Mouse (Mus musculus) midbrain, embryonic 16.5 days (tissue): ENCODE results near the gene Cpt1a. TPM values are rescaled to one million over a fixed set of nuclear protein-coding genes. Genes with fewer than 3 reads are reported as not detected.

ENCODE experiments used
- ATAC-seq: fragments of 200-750 bp; cut with Nextera tagmentation; 2 replicates; pipeline ENCODE4 v1.8.0; 2017; ENCODE audit warnings: moderate TSS enrichment
- H3K27ac ChIP-seq: fragments of 300-500 bp; sonication (generic); 2 replicates; pipeline ENCODE4 v1.5.1; 2014; ENCODE audit warnings: mild to moderate bottlenecking, low read length, mixed read lengths
- H3K27me3 ChIP-seq: fragments of 300-500 bp; sonication (generic); 2 replicates; pipeline ENCODE4 v1.6.1; 2014; ENCODE audit warnings: low read depth, low read length, mixed read lengths; ENCODE audit not compliant: control insufficient read depth, insufficient read depth
- H3K36me3 ChIP-seq: fragments of 300-500 bp; sonication (generic); 2 replicates; pipeline ENCODE4 v1.6.1; 2014; ENCODE audit warnings: mild to moderate bottlenecking, low read length, moderate library complexity, mixed read lengths; ENCODE audit not compliant: control insufficient read depth, insufficient read depth
- H3K4me1 ChIP-seq: fragments of 300-500 bp; sonication (generic); 2 replicates; pipeline ENCODE4 v1.6.1; 2014; ENCODE audit warnings: mild to moderate bottlenecking, low read length, mixed read lengths; ENCODE audit not compliant: control insufficient read depth, insufficient read depth
- H3K4me2 ChIP-seq: fragments of 300-500 bp; sonication (generic); 2 replicates; pipeline ENCODE4 v1.6.1; 2014; ENCODE audit warnings: mild to moderate bottlenecking, low read length, mixed read lengths
- H3K4me3 ChIP-seq: fragments of 300-500 bp; sonication (generic); 2 replicates; pipeline ENCODE4 v1.5.1; 2014; ENCODE audit warnings: low read depth, mild to moderate bottlenecking, low read length, moderate library complexity, mixed read lengths
- H3K9ac ChIP-seq: fragments of 300-500 bp; sonication (generic); 2 replicates; pipeline ENCODE4 v1.6.1; 2014; ENCODE audit warnings: low read depth, low read length, mixed read lengths
- H3K9me3 ChIP-seq: fragments of 300-500 bp; sonication (generic); replicated peaks from 2 replicates; pipeline ENCODE4 v1.6.1; 2014; ENCODE audit warnings: mild to moderate bottlenecking, low read length, mixed read lengths; ENCODE audit not compliant: control insufficient read depth, poor library complexity, severe bottlenecking
- WGBS: fragments of 180-500 bp; shearing (Covaris S2); extraction: QIAGEN DNeasy Blood & Tissue Kit; methylation state at CpG from one replicate; pipeline ENCODE4 v1.1.7; 2014; 5-methylcytosine and 5-hydroxymethylcytosine counted together
- polyA plus RNA-seq: library from polyadenylated mRNA; unstranded; fragments of >200 nt; fragmentation: Nextera tagmentation; extraction: Ambion mirVana; gene quantifications from 2 replicates; pipeline ENCODE4 v1.2.1, GENCODE M21; 2015

The Cpt1a gene
- polyA plus RNA-seq, 1 experiment from 2014 or later = 15.1 TPM

DNA sequence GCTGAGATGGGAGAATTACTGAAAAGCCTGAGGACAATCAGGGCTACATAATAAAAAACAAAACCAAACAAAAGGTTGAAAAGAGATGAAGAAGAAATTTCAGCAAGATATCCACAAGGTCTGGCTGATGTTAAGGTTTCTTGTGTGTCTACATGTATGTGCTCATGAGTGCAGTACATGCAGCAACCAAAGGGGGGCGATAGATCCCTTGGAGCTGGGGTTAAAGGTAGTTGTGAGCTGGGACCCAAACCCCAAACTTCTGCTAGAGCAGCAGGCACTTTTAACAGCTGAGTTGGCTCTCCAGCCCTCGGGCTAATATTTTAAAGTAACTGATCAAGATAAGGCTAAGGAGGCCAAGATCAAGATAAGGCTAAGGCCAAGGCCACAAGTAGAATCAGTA is 51.9 kb downstream of the Cpt1a start:
- no peaks in the 10 kb centered on the region for H3K36me3 ChIP-seq
- no peak overlapping the region for H3K27ac ChIP-seq
- WGBS = 71% methylated on average over 2 of the region's 2 CpGs
- no peaks in the 10 kb centered on the region for H3K9me3 ChIP-seq
- no peak for ATAC-seq
- no peaks in the 10 kb centered on the region for H3K27me3 ChIP-seq
- no peak overlapping the region for H3K9ac ChIP-seq
- no peaks in the 10 kb centered on the region for H3K4me1 ChIP-seq
- H3K4me3 ChIP-seq = no peak overlapping the region
- no peak overlapping the region for H3K4me2 ChIP-seq

DNA sequence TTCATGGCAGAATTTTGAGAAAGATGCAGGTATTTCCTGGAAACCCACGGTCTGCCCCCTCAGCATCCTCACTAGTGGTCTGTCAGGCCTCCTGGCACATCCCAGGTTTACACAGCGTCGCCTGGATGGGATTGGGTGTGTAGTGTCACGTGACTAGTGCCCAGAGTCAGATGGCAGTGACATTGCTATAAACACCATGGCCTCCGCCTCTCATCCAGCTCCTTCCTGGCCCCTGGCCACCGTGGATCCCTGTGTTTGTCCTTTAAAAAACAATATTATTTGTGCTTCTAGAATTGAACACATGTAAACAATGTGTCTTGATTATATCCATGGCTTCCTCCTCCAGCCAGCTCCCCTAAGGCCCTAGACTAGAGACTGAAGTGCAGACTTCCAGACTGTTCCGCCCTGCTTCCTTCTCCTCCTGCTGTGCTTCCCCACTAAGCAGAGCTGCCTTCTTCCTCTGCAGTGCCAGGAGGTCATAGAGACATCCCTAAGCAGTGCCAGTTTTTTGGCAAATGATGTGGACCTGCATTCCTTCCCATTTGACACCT is 53.9 kb downstream of the Cpt1a start:
- no peak for ATAC-seq
- Histone ChIP-seq H3K27ac (no peak overlapping the region), H3K36me3 (no peaks in the 10 kb centered on the region), H3K4me1 (no peaks in the 10 kb centered on the region), H3K4me3 (no peak overlapping the region), H3K4me2 (no peak overlapping the region), H3K9ac (no peak overlapping the region), H3K9me3 (no peaks in the 10 kb centered on the region), H3K27me3 (no peaks in the 10 kb centered on the region)
- 62% methylated on average over 7 of the region's 7 CpGs for WGBS

- WGBS = 38% methylated on average over 4 of the region's 4 CpGs
- H3K27me3 ChIP-seq = no peaks in the 10 kb centered on the region
- no peak for ATAC-seq
Measured at GRCm38 (mm10) chr19:3376966-3377715, 55.0 kb downstream of the Cpt1a start.

GRCm38 (mm10) chr19:3378614-3379013 is 56.5 kb downstream of the Cpt1a start:
- Histone ChIP-seq H3K27me3 (no peaks in the 10 kb centered on the region), H3K4me3 (no peak overlapping the region), H3K4me1 (no peaks in the 10 kb centered on the region), H3K27ac (no peak overlapping the region), H3K9ac (no peak overlapping the region), H3K4me2 (no peak overlapping the region), H3K9me3 (no peaks in the 10 kb centered on the region), H3K36me3 (no peaks in the 10 kb centered on the region)
- 92% methylated on average over 3 of the region's 3 CpGs for WGBS
- no peak for ATAC-seq

More at GRCm38 (mm10) chr19:3376966-3377715, 55.0 kb downstream of the Cpt1a start:
- no peak overlapping the region for H3K9ac ChIP-seq
- no peak overlapping the region for H3K4me3 ChIP-seq
- no peak overlapping the region for H3K27ac ChIP-seq
- no peak overlapping the region for H3K4me2 ChIP-seq
- H3K36me3 ChIP-seq = no peaks in the 10 kb centered on the region
- H3K4me1 ChIP-seq = no peaks in the 10 kb centered on the region
- H3K9me3 ChIP-seq = no peaks in the 10 kb centered on the region

DNA sequence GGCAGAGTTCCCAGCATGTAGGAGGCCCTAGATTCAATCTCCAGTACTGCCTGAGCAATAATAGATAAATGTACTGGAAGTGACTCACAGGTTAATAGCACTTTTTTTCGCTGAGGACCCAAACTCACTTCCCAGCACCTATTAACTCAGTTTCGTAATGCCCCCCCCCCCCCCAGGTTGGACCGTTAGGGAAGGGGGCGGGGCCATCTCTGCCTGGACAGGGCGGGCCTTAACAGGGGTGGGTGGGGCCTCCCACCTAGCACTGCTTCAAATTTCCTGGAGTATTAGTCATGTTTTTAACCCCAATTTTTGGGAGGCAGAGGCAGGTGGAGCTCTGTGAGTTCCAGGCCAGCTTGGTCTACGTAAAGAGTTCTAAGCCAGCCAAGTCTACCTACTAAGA is 65.9 kb downstream of the Cpt1a start:
- H3K9me3 ChIP-seq = no peaks in the 10 kb centered on the region
- H3K27ac ChIP-seq = no peak overlapping the region
- H3K4me3 ChIP-seq = no peak overlapping the region
- H3K27me3 ChIP-seq = no peaks in the 10 kb centered on the region; the same call in 1 of the 2 replicates
- no peak overlapping the region for H3K9ac ChIP-seq
- H3K4me1 ChIP-seq = peaks cover 4% of the 10 kb centered on the region; the same call in 1 of the 2 replicates
- ATAC-seq = peak; percentile 32; the same call in 1 of the 2 replicates
- no peak overlapping the region for H3K4me2 ChIP-seq
- 85% methylated on average over 6 of the region's 6 CpGs for WGBS
- no peaks in the 10 kb centered on the region for H3K36me3 ChIP-seq

DNA sequence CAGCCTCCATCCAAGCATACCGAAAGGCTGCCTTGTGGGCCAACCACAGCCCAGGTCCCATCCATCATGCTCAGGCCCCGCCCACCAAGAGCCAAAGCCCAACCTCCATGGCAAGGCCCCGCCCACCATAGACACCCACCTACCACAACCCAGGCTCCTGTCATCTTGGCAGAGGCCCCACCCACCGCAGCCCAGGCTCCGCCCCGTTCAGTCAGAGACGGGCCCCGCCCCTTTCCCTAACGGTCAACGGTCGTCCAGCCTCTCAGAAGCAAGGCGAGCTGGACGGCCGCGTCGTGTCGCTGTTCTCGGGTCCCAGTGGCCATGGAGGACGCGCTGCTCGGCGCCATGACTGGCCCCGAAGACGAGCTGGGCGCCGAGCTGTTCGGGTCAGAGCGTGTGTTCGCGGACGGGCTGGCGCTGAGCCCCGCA is 66.5 kb downstream of the Cpt1a start, which contains the start of gene Tesmin:
Gene Tesmin (plus strand): TSS at position 229 of the 429 bp plus-strand sequence.
- H3K36me3 ChIP-seq = no peaks in the 10 kb centered on the region
- H3K4me1 ChIP-seq = peaks cover 4% of the 10 kb centered on the region; the same call in 1 of the 2 replicates
- H3K9me3 ChIP-seq = no peaks in the 10 kb centered on the region
- H3K4me2 ChIP-seq = peak within 1 kb of the TSS; percentile 80
- WGBS = 3% methylated on average over 31 of the region's 33 CpGs
- peak; percentile 92 for ATAC-seq
- H3K27me3 ChIP-seq = no peaks in the 10 kb centered on the region; the same call in 1 of the 2 replicates
- H3K9ac ChIP-seq = peak within 1 kb of the TSS; percentile 69
- H3K4me3 ChIP-seq = peak within 1 kb of the TSS; percentile 55
- peak within 1 kb of the TSS; percentile 64 for H3K27ac ChIP-seq

DNA sequence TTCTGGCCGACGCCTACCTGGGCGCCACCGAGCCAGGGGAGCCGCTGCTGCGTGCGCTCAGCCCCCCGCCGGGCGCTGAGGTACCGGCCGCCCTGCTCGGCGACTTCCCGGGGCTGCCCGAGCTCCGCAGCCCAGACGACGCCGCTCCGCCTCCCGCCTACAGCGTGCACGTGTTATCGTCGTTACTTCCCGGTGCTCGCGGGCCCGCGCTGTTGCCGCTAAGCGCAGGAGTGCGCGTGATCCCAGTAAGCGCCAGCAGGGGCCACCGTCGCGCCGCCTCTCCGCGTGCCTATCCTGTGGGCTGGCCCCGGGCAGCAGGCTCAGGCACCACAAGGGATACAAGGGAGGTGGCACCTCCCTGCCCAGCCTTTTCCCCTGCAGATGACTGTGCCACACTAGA is 67.0 kb downstream of the Cpt1a start:
- Histone ChIP-seq H3K9me3 (no peaks in the 10 kb centered on the region), H3K4me3 (peak overlapping the region; percentile 55), H3K27ac (peak overlapping the region; percentile 64), H3K27me3 (no peaks in the 10 kb centered on the region; the same call in 1 of the 2 replicates), H3K4me2 (peak overlapping the region; percentile 80), H3K36me3 (no peaks in the 10 kb centered on the region), H3K4me1 (peaks cover 4% of the 10 kb centered on the region; the same call in 1 of the 2 replicates), H3K9ac (peak overlapping the region; percentile 69)
- ATAC-seq = peak; percentile 94
- under 1% methylated on average over 24 of the region's 43 CpGs for WGBS

DNA sequence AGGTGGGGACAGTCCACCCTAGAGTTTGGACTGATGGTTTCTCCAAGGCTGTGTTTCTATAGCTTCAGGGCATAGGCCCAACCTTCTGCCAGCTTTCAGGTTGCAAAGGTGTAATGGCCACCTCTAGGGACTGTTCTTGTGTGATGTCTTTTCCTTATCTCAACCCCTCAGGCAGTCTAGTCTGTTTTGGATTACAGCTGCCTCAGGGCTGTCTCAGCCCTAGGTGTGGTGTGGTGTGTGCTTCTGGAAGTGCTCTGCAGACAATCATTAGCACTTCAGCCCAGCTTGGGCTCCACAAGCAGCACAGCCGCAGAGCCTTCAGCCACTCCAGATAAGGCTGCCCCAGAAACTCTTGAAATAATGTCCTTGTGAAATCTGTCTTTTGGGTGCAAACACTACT is 70.2 kb downstream of the Cpt1a start:
- WGBS = 96% methylated on average over 1 of the region's 1 CpGs

GRCm38 (mm10) chr19:3394216-3394615 is 72.1 kb downstream of the Cpt1a start:
- no peak overlapping the region for H3K4me2 ChIP-seq
- H3K27me3 ChIP-seq = no peaks in the 10 kb centered on the region; the same call in 1 of the 2 replicates
- no peak for ATAC-seq
- H3K27ac ChIP-seq = no peak overlapping the region
- H3K9me3 ChIP-seq = no peaks in the 10 kb centered on the region
- H3K36me3 ChIP-seq = no peaks in the 10 kb centered on the region
- H3K9ac ChIP-seq = no peak overlapping the region
- no peaks in the 10 kb centered on the region; the same call in 1 of the 2 replicates for H3K4me1 ChIP-seq
- H3K4me3 ChIP-seq = no peak overlapping the region
- 78% methylated on average over 3 of the region's 3 CpGs for WGBS

More for the DNA sequence above, 70.2 kb downstream of the Cpt1a start:
- no peak for ATAC-seq
- no peaks in the 10 kb centered on the region; the same call in 1 of the 2 replicates for H3K27me3 ChIP-seq
- no peaks in the 10 kb centered on the region for H3K9me3 ChIP-seq
- no peak overlapping the region for H3K4me2 ChIP-seq
- no peak overlapping the region for H3K4me3 ChIP-seq
- no peaks in the 10 kb centered on the region for H3K36me3 ChIP-seq
- H3K4me1 ChIP-seq = peaks cover 4% of the 10 kb centered on the region; the same call in 1 of the 2 replicates
- no peak overlapping the region for H3K9ac ChIP-seq
- no peak overlapping the region for H3K27ac ChIP-seq
